Mouse (Mus musculus) hematopoietic stem cell, adult 5-6 weeks (primary cell): Measurements from ENCODE around the gene Zfp949. TPM values are rescaled to one million over a fixed set of nuclear protein-coding genes. Genes with fewer than 3 reads are reported as not detected.
"Not testable (repeated sequence)": the region's sequence is repeated elsewhere in the genome, so short reads cannot be mapped to it uniquely, and the experiment has no call there.

ENCODE experiments used
- ATAC-seq, 2 experiments: fragments of 125-278 bp in 1 of 2; replicated peaks in 1 of 2; 2 replicates each; pipeline ENCODE4 v1.8.0; 2016 to 2017; ENCODE audit warnings: inconsistent platforms in 2 of 2, mild to moderate bottlenecking in 2 of 2, moderate number of reproducible peaks in 2 of 2, low read depth in 1 of 2, moderate TSS enrichment in 1 of 2; ENCODE audit not compliant: low FRiP score in 2 of 2, poor library complexity in 2 of 2, severe bottlenecking in 2 of 2, insufficient read depth in 1 of 2, low TSS enrichment in 1 of 2
- total RNA-seq: library from RNA; stranded (forward); fragments of 172-1452, 232-1000 nt; gene quantifications from 2 replicates; pipeline ENCODE4 v1.2.3, GENCODE M21; 2017

The Zfp949 gene
- total RNA-seq, 1 experiment from 2014 or later = 12.9 TPM

GRCm38 (mm10) chr9:88529571-88529970 is 18.2 kb upstream of the Zfp949 start:
- ATAC-seq = no peak

GRCm38 (mm10) chr9:88529979-88530580 is 17.7 kb upstream of the Zfp949 start:
- ATAC-seq = no peak

GRCm38 (mm10) chr9:88534093-88534492 is 13.7 kb upstream of the Zfp949 start:
- no peak for ATAC-seq

- ATAC-seq = peak; percentile 42 to 79
These were observed 8.1 kb upstream of the Zfp949 start for GRCm38 (mm10) chr9:88539546-88540224.

- peak; percentile 40 for ATAC-seq
These were observed 5.0 kb upstream of the Zfp949 start for GRCm38 (mm10) chr9:88542816-88543215.

- no peak for ATAC-seq
These were observed 2.3 kb upstream of the Zfp949 start for GRCm38 (mm10) chr9:88545534-88545933.

- peak; percentile 39 to 49; a peak in 3 of 4 replicates for ATAC-seq
These were observed 1.7 kb upstream of the Zfp949 start for GRCm38 (mm10) chr9:88546166-88546565.

GRCm38 (mm10) chr9:88546657-88547056 is 1.2 kb upstream of the Zfp949 start:
- ATAC-seq = no peak

- ATAC-seq = peak; percentile 56 to 74
These were observed 550 bp upstream of the Zfp949 start for GRCm38 (mm10) chr9:88547270-88547669.

GRCm38 (mm10) chr9:88548614-88548945 is 760 bp downstream of the Zfp949 start:
- no peak for ATAC-seq

GRCm38 (mm10) chr9:88553071-88553470 is 5.3 kb downstream of the Zfp949 start:
- ATAC-seq = peak; percentile 69 to 100

- ATAC-seq = no peak
These were observed 10.3 kb downstream of the Zfp949 start for GRCm38 (mm10) chr9:88558146-88558545.

- ATAC-seq = not testable (repeated sequence)
These were observed 13.7 kb downstream of the Zfp949 start for GRCm38 (mm10) chr9:88561476-88561875.

- ATAC-seq = not testable (repeated sequence)
These were observed 22.7 kb downstream of the Zfp949 start for GRCm38 (mm10) chr9:88570471-88570870.

- not testable (repeated sequence) for ATAC-seq
These were observed 32.8 kb downstream of the Zfp949 start, which contains the start of gene Trim43a for GRCm38 (mm10) chr9:88580591-88580990. Gene Trim43a (plus strand): TSS chr9:88580891.

- ATAC-seq = not testable (repeated sequence)
These were observed 45.9 kb downstream of the Zfp949 start for GRCm38 (mm10) chr9:88593708-88594107.

- ATAC-seq = peak; percentile 99
These were observed 51.7 kb downstream of the Zfp949 start for GRCm38 (mm10) chr9:88599206-88600162.
